Mouse (Mus musculus) CH12.LX (cell line): Measurements from ENCODE around the gene Ikzf1. TPM values are rescaled to one million over a fixed set of nuclear protein-coding genes. Genes with fewer than 3 reads are reported as not detected.

Experiments
- DNase-seq: peaks from one replicate; pipeline ENCODE4 v3.0.0-alpha.2; 2013; ENCODE audit errors: extremely low read depth
- H3K27ac ChIP-seq: 2 replicates; pipeline ENCODE4 v1.5.1; 2012; ENCODE audit warnings: low read depth, mild to moderate bottlenecking, control low read depth, moderate library complexity; ENCODE audit not compliant: insufficient read depth
- H3K27me3 ChIP-seq: replicated peaks from 2 replicates; pipeline ENCODE3; 2012; ENCODE audit warnings: inconsistent platforms
- H3K36me3 ChIP-seq, 2 experiments: replicated peaks in 1 of 2; 2 replicates each; pipeline versions ENCODE3 to v1.6.1; 2012; ENCODE audit warnings: inconsistent platforms in 1 of 2, low read length in 1 of 2, mild to moderate bottlenecking in 1 of 2, mixed read lengths in 1 of 2, moderate library complexity in 1 of 2; ENCODE audit not compliant: control insufficient read depth in 1 of 2, insufficient read depth in 1 of 2
- H3K4me1 ChIP-seq, 2 experiments: 2 replicates each; pipeline ENCODE4 v1.6.1; 2012; ENCODE audit warnings: inconsistent platforms in 1 of 2, moderate library complexity in 1 of 2; ENCODE audit not compliant: insufficient read depth in 2 of 2, control insufficient read depth in 1 of 2
- H3K4me2 ChIP-seq: 2 replicates; pipeline ENCODE4 v1.6.1; 2012; ENCODE audit warnings: low read depth, mild to moderate bottlenecking, control low read depth; ENCODE audit not compliant: poor library complexity, insufficient read depth, severe bottlenecking
- H3K4me3 ChIP-seq, 3 experiments: fragments of 150-350 bp in 1 of 3; sonication (generic) in 1 of 3; replicated peaks in 1 of 3; 2 replicates each; pipeline versions ENCODE3 to v1.5.1; 2011 to 2012; ENCODE audit warnings: low read depth in 2 of 3, low read length in 2 of 3, mild to moderate bottlenecking in 2 of 3, moderate library complexity in 2 of 3, control low read depth in 1 of 3, improper control_type of control experiment in 1 of 3, inconsistent platforms in 1 of 3, mixed read lengths in 1 of 3; ENCODE audit not compliant: poor library complexity in 1 of 3
- H3K79me2 ChIP-seq: replicated peaks from 2 replicates; pipeline ENCODE4 v1.6.1; 2012; ENCODE audit warnings: mild to moderate bottlenecking, moderate library complexity; ENCODE audit not compliant: control insufficient read depth, poor library complexity, insufficient read depth, severe bottlenecking; ENCODE audit errors: extremely low read depth
- H3K9ac ChIP-seq: 2 replicates; pipeline ENCODE4 v1.6.1; 2012; ENCODE audit warnings: low read depth, mild to moderate bottlenecking, control low read depth, moderate library complexity; ENCODE audit not compliant: insufficient read depth
- H3K9me3 ChIP-seq: replicated peaks from 2 replicates; pipeline ENCODE3; 2012; ENCODE audit warnings: low read length, inconsistent platforms, mixed read lengths
- BHLHE40 ChIP-seq: IDR thresholded peaks from 2 replicates; pipeline ENCODE4 v1.6.1; 2011; ENCODE audit warnings: mild to moderate bottlenecking, low read depth, low read length, improper control_type of control experiment
- CHD2 ChIP-seq: IDR thresholded peaks from 2 replicates; pipeline ENCODE4 v1.6.1; 2011; ENCODE audit warnings: low read length, improper control_type of control experiment
- CTCF ChIP-seq, 2 experiments: IDR thresholded peaks in 1 of 2; conservative IDR thresholded peaks in 1 of 2; 2 replicates each; pipeline ENCODE4 v1.5.1; 2011 to 2012; ENCODE audit warnings: low read depth in 2 of 2, low read length in 2 of 2, improper control_type of control experiment in 1 of 2, inconsistent platforms in 1 of 2, mild to moderate bottlenecking in 1 of 2, moderate library complexity in 1 of 2
- ELF1 ChIP-seq: IDR thresholded peaks from 2 replicates; pipeline ENCODE4 v1.6.1; 2014; ENCODE audit warnings: low read depth, mild to moderate bottlenecking, inconsistent platforms, low read length, improper control_type of control experiment
- EP300 ChIP-seq: IDR thresholded peaks from 2 replicates; pipeline ENCODE4 v1.6.1; 2011; ENCODE audit warnings: low read length, improper control_type of control experiment
- ETS1 ChIP-seq: conservative IDR thresholded peaks from 2 replicates; pipeline ENCODE4 v1.6.1; 2012; ENCODE audit warnings: low read depth, mild to moderate bottlenecking, inconsistent platforms, low read length, improper control_type of control experiment, moderate library complexity
- GABPA ChIP-seq: IDR thresholded peaks from 2 replicates; pipeline ENCODE4 v1.6.1; 2012; ENCODE audit warnings: low read depth, low read length, improper control_type of control experiment, inconsistent platforms; ENCODE audit not compliant: insufficient replicate concordance
- HCFC1 ChIP-seq: IDR thresholded peaks from 2 replicates; pipeline ENCODE4 v1.6.1; 2012; ENCODE audit warnings: low read depth, mild to moderate bottlenecking, inconsistent platforms, low read length, improper control_type of control experiment
- JUND ChIP-seq: conservative IDR thresholded peaks from 2 replicates; pipeline ENCODE4 v1.6.1; 2011; ENCODE audit warnings: low read depth, low read length, improper control_type of control experiment
- MEF2A ChIP-seq: IDR thresholded peaks from 2 replicates; pipeline ENCODE4 v1.6.1; 2014; ENCODE audit warnings: low read depth, mild to moderate bottlenecking, inconsistent platforms, low read length, improper control_type of control experiment, borderline replicate concordance
- MXI1 ChIP-seq: IDR thresholded peaks from 2 replicates; pipeline ENCODE4 v1.6.1; 2011; ENCODE audit warnings: mild to moderate bottlenecking, low read depth, low read length, improper control_type of control experiment
- MYC ChIP-seq: IDR thresholded peaks from 2 replicates; pipeline ENCODE4 v1.6.1; 2011; ENCODE audit warnings: low read depth, mild to moderate bottlenecking, improper control_type of control experiment, low read length
- NELFE ChIP-seq: IDR thresholded peaks from 2 replicates; pipeline ENCODE4 v1.6.1; 2011; ENCODE audit warnings: low read depth, low read length, improper control_type of control experiment
- POLR2AphosphoS2 ChIP-seq: IDR thresholded peaks from 2 replicates; pipeline ENCODE4 v1.6.1; 2011; ENCODE audit warnings: low read depth, low read length, improper control_type of control experiment
- RAD21 ChIP-seq: IDR thresholded peaks from 2 replicates; pipeline ENCODE4 v1.6.1; 2011; ENCODE audit warnings: low read depth, mild to moderate bottlenecking, low read length, improper control_type of control experiment, moderate library complexity
- RCOR1 ChIP-seq: conservative IDR thresholded peaks from 2 replicates; pipeline ENCODE4 v1.6.1; 2012; ENCODE audit warnings: low read depth, mild to moderate bottlenecking, inconsistent platforms, low read length, improper control_type of control experiment
- SIN3A ChIP-seq: IDR thresholded peaks from 2 replicates; pipeline ENCODE4 v1.6.1; 2012; ENCODE audit warnings: low read length, improper control_type of control experiment, inconsistent platforms
- TBP ChIP-seq: conservative IDR thresholded peaks from 2 replicates; pipeline ENCODE4 v1.6.1; 2011; ENCODE audit warnings: low read depth, low read length, improper control_type of control experiment
- TCF12 ChIP-seq: IDR thresholded peaks from 2 replicates; pipeline ENCODE4 v1.6.1; 2014; ENCODE audit warnings: low read depth, mild to moderate bottlenecking, inconsistent platforms, low read length, improper control_type of control experiment
- UBTF ChIP-seq: IDR thresholded peaks from 2 replicates; pipeline ENCODE4 v1.6.1; 2012; ENCODE audit warnings: low read depth, mild to moderate bottlenecking, inconsistent platforms, low read length, improper control_type of control experiment, moderate library complexity
- USF1 ChIP-seq: IDR thresholded peaks from 2 replicates; pipeline ENCODE4 v1.6.1; 2014; ENCODE audit warnings: low read depth, mild to moderate bottlenecking, inconsistent platforms, low read length, improper control_type of control experiment
- USF2 ChIP-seq: conservative IDR thresholded peaks from 2 replicates; pipeline ENCODE4 v1.6.1; 2011; ENCODE audit warnings: low read depth, low read length, improper control_type of control experiment
- ZMIZ1 ChIP-seq: IDR thresholded peaks from 2 replicates; pipeline ENCODE4 v1.6.1; 2012; ENCODE audit warnings: low read depth, mild to moderate bottlenecking, inconsistent platforms, low read length, improper control_type of control experiment
- dilution Hi-C: fragments of 300-500 bp; cut with MboI; formaldehyde crosslinking; loops from 2 replicates; pipeline ENCODE4 v1.14.3; 2020; ENCODE audit warnings: low sequenced_read_pairs; ENCODE audit not compliant: extremely low pct_unique_long_range_greater_than_20kb, extremely low pct_ligation_motif_present
- in situ Hi-C: fragments of 300-500 bp; cut with MboI; formaldehyde crosslinking; loops from 3 replicates; pipeline ENCODE4 v1.14.3; 2019; ENCODE audit warnings: low sequenced_read_pairs, low pct_ligation_motif_present, low pct_unique_long_range_greater_than_20kb, mixed read lengths
- polyA plus RNA-seq: library from polyadenylated mRNA; unstranded; fragments of >175 nt; gene quantifications from 2 replicates; pipeline ENCODE4 v1.2.1, GENCODE M21; 2012; ENCODE audit warnings: low read depth; ENCODE audit not compliant: insufficient read length
- total RNA-seq, 2 experiments: library from RNA; depleted of rRNA; stranded (reverse); fragments of 300-350 nt in 1 of 2; fragments of >200 nt in 1 of 2; gene quantifications; 2 replicates each; pipeline ENCODE4 v1.2.3; 2012 to 2014

Gene Ikzf1
- 44.0 and 51.2 TPM in 2 replicates for total RNA-seq (2012; rRNA removed)
- 27.8 and 33.1 TPM in 2 replicates for total RNA-seq (2014; rRNA removed)
- 56.8 and 68.7 TPM in 2 replicates for polyA plus RNA-seq

GRCm38 (mm10) chr11:11684930-11685852 lies at the start of gene Ikzf1:
Ikzf1 (plus strand) TSS chr11:11685003.
- H3K4me3 ChIP-seq, result no peak within 1 kb of the TSS
- H3K9ac ChIP-seq, result no peak within 1 kb of the TSS
- peaks cover 19% of the 10 kb centered on the region for H3K9me3 ChIP-seq
- no peak within 1 kb of the TSS for H3K27ac ChIP-seq
- H3K4me2 ChIP-seq, result no peak within 1 kb of the TSS
- H3K4me1 ChIP-seq, result peaks cover 11 to 24% of the 10 kb centered on the region in 2 experiments
- in situ Hi-C loops (loop anchor here (10.0 to 25.0 kb wide), 2 partner anchors 120 to 277 kb away; no protein-coding TSS in a partner anchor), dilution Hi-C loops (no loop called here)
- H3K27me3 ChIP-seq, result no peaks in the 10 kb centered on the region
- DNase-seq, result no peak
- no peak for TF ChIP-seq JUND
- TF ChIP-seq GABPA, result no peak
- TF ChIP-seq HCFC1, result no peak
- no peak for TF ChIP-seq MXI1
- no peak for TF ChIP-seq CTCF (conservative IDR thresholded peaks at IDR 0.05 in 1 of 2, IDR thresholded peaks at IDR 0.05 in 1 of 2; ENCODE audit: low read depth in 2 of 2, low read length in 2 of 2)
- no peak for TF ChIP-seq POLR2AphosphoS2
- TF ChIP-seq ELF1, result no peak
- TF ChIP-seq RCOR1, result no peak
- no peak for TF ChIP-seq CHD2
- TF ChIP-seq ZMIZ1, result no peak
- H3K36me3 ChIP-seq, result no peaks in the 10 kb centered on the region
- H3K79me2 ChIP-seq, result no peaks in the 10 kb centered on the region

GRCm38 (mm10) chr11:11644303-11644702 lies 40.5 kb upstream of the Ikzf1 start:
- no peak overlapping the region for H3K4me2 ChIP-seq
- no peak overlapping the region for H3K27ac ChIP-seq
- H3K36me3 ChIP-seq, result no peaks in the 10 kb centered on the region
- H3K9ac ChIP-seq, result no peak overlapping the region
- peaks cover 4 to 12% of the 10 kb centered on the region in 2 experiments for H3K4me1 ChIP-seq
- H3K79me2 ChIP-seq, result no peaks in the 10 kb centered on the region
- dilution Hi-C loops (no loop called here), in situ Hi-C loops (no loop called here)
- no peak for DNase-seq
- no peaks in the 10 kb centered on the region for H3K27me3 ChIP-seq
- no peaks in the 10 kb centered on the region for H3K9me3 ChIP-seq
- no peak overlapping the region for H3K4me3 ChIP-seq
- TF ChIP-seq ZMIZ1, result no peak
- peak; percentile 11; the same call in 1 of the 2 replicates for TF ChIP-seq USF2

- Histone ChIP-seq H3K27me3 (no peaks in the 10 kb centered on the region), H3K9me3 (no peaks in the 10 kb centered on the region), H3K36me3 (no peaks in the 10 kb centered on the region), H3K4me1 (peaks cover 38 to 78% of the 10 kb centered on the region in 2 experiments), H3K4me3 (no peak overlapping the region), H3K4me2 (no peak overlapping the region), H3K27ac (peak overlapping the region; percentile 16; the same call in 1 of the 2 replicates), H3K79me2 (no peaks in the 10 kb centered on the region), H3K9ac (no peak overlapping the region)
- DNase-seq, result peak; percentile 66
- dilution Hi-C loops (no loop called here), in situ Hi-C loops (no loop called here)
- peak; percentile 82 for TF ChIP-seq EP300
- peak; percentile 36 for TF ChIP-seq USF1
- TF ChIP-seq UBTF, result no peak
- 0 out of 2 replicates have a peak, but pooled peaks have one; percentile 23 for TF ChIP-seq TBP
- 0 out of 2 replicates have a peak, but pooled peaks have one; percentile 22 for TF ChIP-seq SIN3A
- TF ChIP-seq NELFE, result 0 out of 2 replicates have a peak, but pooled peaks have one; percentile 27
- peak; percentile 53; the same call in 1 of the 2 replicates for TF ChIP-seq BHLHE40
- TF ChIP-seq MEF2A, result peak; percentile 26; the same call in 1 of the 2 replicates
- no peak for TF ChIP-seq JUND
- no peak for TF ChIP-seq MXI1
- TF ChIP-seq RAD21, result peak; percentile 0
- peak; percentile 67 for TF ChIP-seq TCF12
- TF ChIP-seq ETS1, result peak; percentile 56; the same call in 1 of the 2 replicates
- peak; percentile 72 for TF ChIP-seq MYC
Observed at GRCm38 (mm10) chr11:11656388-11656787, 28.4 kb upstream of the Ikzf1 start.
